Mouse (Mus musculus): ENCODE results near the gene Pramel7.

DNA sequence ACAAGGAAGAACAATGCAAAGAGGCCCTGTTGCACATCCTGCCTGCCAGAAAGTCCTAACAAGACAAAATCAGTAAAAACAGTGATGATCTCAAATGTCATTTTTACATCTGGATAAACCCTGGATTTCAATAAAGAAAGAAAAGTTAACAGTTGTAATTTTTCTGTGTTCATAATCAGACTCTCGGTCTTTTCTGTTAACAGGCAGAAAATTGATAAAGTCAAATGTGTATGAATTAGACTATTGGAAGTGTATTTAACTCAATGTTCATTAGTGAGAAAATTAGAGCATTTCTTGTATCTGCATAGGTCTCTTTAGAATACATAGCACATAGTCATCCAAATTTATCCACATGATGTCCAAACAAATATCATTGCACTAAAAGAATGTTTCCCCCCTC, 48.5 kb upstream of the Pramel7 start, which contains the start of gene Olfr1128:
- TF ChIP-seq CTCF (IDR thresholded peaks at IDR 0.05; ENCODE audit: low read depth) (no peak), EP300 (optimal IDR thresholded peaks at IDR 0.05) (no peak)

All from stomach, postnatal 0 days (tissue).